Mouse (Mus musculus): Measurements from ENCODE around the gene Psmb9. TPM values are rescaled to one million over a fixed set of nuclear protein-coding genes. Genes with fewer than 3 reads are reported as not detected.

Psmb9 gene
- total RNA-seq, 2 experiments from 2014 or later = 5.4 to 8.5 TPM

GRCm38 (mm10) chr17:34207866-34208265, 20.3 kb upstream of the Psmb9 start:
- DNase-seq (ENCODE audit: low spot score) = no peak
- intact Hi-C loops (cut with DNase I) = loop anchor here (10.0 kb wide), 1 partner anchor 957 kb away; the partner anchor contains the start of gene Prrc2a

GRCm38 (mm10) chr17:34207456-34207855, 19.9 kb upstream of the Psmb9 start:
- intact Hi-C loops (cut with DNase I) = loop anchor here (10.0 kb wide), 1 partner anchor 957 kb away; the partner anchor contains the start of gene Prrc2a
- no peak for DNase-seq (ENCODE audit: low spot score)

GRCm38 (mm10) chr17:34206731-34207130, 19.2 kb upstream of the Psmb9 start:
- DNase-seq (ENCODE audit: low spot score) = no peak
- intact Hi-C loops (cut with DNase I) = loop anchor here (10.0 kb wide), 1 partner anchor 958 kb away; the partner anchor contains the start of gene Prrc2a

- DNase-seq (ENCODE audit: low spot score) = no peak
- intact Hi-C loops (cut with DNase I) = loop anchor here (2.0 to 10.0 kb wide), 2 partner anchors 17 to 959 kb away; partner anchors contain the start of gene Prrc2a
These were observed 18.2 kb upstream of the Psmb9 start for GRCm38 (mm10) chr17:34205746-34206176.

- DNase-seq (ENCODE audit: low spot score) = no peak
- intact Hi-C loops (cut with DNase I) = loop anchor here (2.0 to 10.0 kb wide), 2 partner anchors 16 to 960 kb away; partner anchors contain the start of gene Prrc2a
These were observed 17.6 kb upstream of the Psmb9 start for GRCm38 (mm10) chr17:34205021-34205745.

- peak; percentile 79 for DNase-seq (ENCODE audit: low spot score)
- intact Hi-C loops (cut with DNase I) = loop anchor here (1.0 to 10.0 kb wide), 4 partner anchors 16 to 960 kb away; partner anchors contain the start of gene Prrc2a
These were observed 16.9 kb upstream of the Psmb9 start for GRCm38 (mm10) chr17:34204303-34205010.

GRCm38 (mm10) chr17:34203444-34203843, 15.9 kb upstream of the Psmb9 start, which contains the start of gene Tap2:
TSS of gene Tap2 (plus strand) at chr17:34203527.
- intact Hi-C loops (cut with DNase I) = loop anchor here (10.0 kb wide), 1 partner anchor 961 kb away; the partner anchor contains the start of gene Prrc2a
- no peak for DNase-seq (ENCODE audit: low spot score)

- DNase-seq (ENCODE audit: low spot score) = no peak
- intact Hi-C loops (cut with DNase I) = loop anchor here (10.0 kb wide), 1 partner anchor 962 kb away; the partner anchor contains the start of gene Prrc2a
These were observed 15.3 kb upstream of the Psmb9 start for GRCm38 (mm10) chr17:34202760-34203442.

- DNase-seq (ENCODE audit: low spot score) = no peak
- intact Hi-C loops (cut with DNase I) = loop anchor here (10.0 kb wide), 1 partner anchor 963 kb away; the partner anchor contains the start of gene Prrc2a
These were observed 14.0 kb upstream of the Psmb9 start for GRCm38 (mm10) chr17:34201506-34202055.

GRCm38 (mm10) chr17:34200772-34201505, 13.4 kb upstream of the Psmb9 start:
- DNase-seq (ENCODE audit: low spot score) = no peak
- intact Hi-C loops (cut with DNase I) = loop anchor here (10.0 kb wide), 1 partner anchor 964 kb away; the partner anchor contains the start of gene Prrc2a

- no peak for DNase-seq (ENCODE audit: low spot score)
- intact Hi-C loops (cut with DNase I) = loop anchor here (10.0 kb wide), 1 partner anchor 965 kb away; the partner anchor contains the start of gene Prrc2a
These were observed 12.5 kb upstream of the Psmb9 start for GRCm38 (mm10) chr17:34200047-34200446.

GRCm38 (mm10) chr17:34199050-34199619, 11.6 kb upstream of the Psmb9 start:
- intact Hi-C loops (cut with DNase I) = no loop called here
- DNase-seq (ENCODE audit: low spot score) = no peak

GRCm38 (mm10) chr17:34198521-34198912, 11.0 kb upstream of the Psmb9 start:
- no peak for DNase-seq (ENCODE audit: low spot score)
- intact Hi-C loops (cut with DNase I) = no loop called here

- peak; percentile 43 for DNase-seq (ENCODE audit: low spot score)
- intact Hi-C loops (cut with DNase I) = no loop called here
These were observed 10.4 kb upstream of the Psmb9 start for GRCm38 (mm10) chr17:34197904-34198520.

- intact Hi-C loops (cut with DNase I) = no loop called here
- peak; percentile 81 for DNase-seq (ENCODE audit: low spot score)
These were observed 9.7 kb upstream of the Psmb9 start, which contains the start of gene Psmb8 for GRCm38 (mm10) chr17:34196941-34197894. TSS of gene Psmb8 (plus strand) at chr17:34197721.

- intact Hi-C loops (cut with DNase I) = no loop called here
- DNase-seq (ENCODE audit: low spot score) = no peak
These were observed 8.9 kb upstream of the Psmb9 start for GRCm38 (mm10) chr17:34196491-34196890.

GRCm38 (mm10) chr17:34194723-34195122, 7.2 kb upstream of the Psmb9 start:
- no peak for DNase-seq (ENCODE audit: low spot score)
- intact Hi-C loops (cut with DNase I) = no loop called here

All from heart, postnatal 25 days (tissue).